Mouse (Mus musculus) adrenal gland, adult 2 months (tissue): ENCODE results near the gene Mbtd1. TPM values are rescaled to one million over a fixed set of nuclear protein-coding genes. Genes with fewer than 3 reads are reported as not detected.

Source experiments
- DNase-seq: peaks from one replicate; pipeline ENCODE4 v3.0.0; 2021
- polyA plus RNA-seq: library from polyadenylated mRNA; depleted of rRNA; stranded (reverse); fragments of >200 nt; gene quantifications from 2 replicates; pipeline ENCODE4 v1.2.3, GENCODE M21; 2012; rRNA removed
- total RNA-seq, 2 experiments: library from RNA; stranded (reverse); gene quantifications; 2 replicates each; pipeline ENCODE4 v1.2.3; 2021

The Mbtd1 gene
- total and polyA plus RNA-seq, 3 experiments: 4.7 to 30.4 (median 22.4) TPM

DNA sequence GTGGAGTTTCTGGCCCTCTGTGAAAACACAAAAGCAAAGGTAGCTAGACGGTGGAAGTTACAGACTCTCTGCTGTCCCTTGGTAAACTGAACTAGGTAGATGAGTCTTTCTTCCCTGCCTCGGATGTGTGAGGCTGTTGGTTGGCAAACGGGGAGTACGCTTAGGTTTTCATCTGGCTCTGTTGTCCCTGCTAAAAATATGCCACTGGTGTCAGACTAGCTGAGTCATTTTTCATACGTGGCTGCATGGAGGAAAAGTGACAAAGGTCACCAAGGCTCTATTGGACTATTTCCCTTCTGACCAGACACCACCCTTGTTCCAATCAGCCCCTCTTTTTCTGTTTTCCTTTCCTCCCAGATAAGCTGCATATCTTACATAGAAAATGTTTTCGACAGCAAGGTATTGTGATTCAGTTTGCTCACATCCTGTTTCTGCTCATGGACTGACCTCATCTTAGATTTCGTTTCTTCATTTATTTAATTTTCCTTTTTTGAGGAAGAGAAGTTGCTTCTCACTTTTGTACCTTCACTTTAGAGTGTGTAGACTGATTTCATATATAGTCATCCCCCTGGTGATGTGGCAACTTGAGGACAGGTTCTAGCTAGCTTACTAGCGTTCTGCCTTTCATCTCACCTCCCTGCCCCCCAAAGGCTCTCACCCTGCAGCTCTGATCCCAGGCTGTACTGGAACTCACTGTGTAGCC lies 102.1 kb downstream of the Mbtd1 start:
- DNase-seq: peak; percentile 50

DNA sequence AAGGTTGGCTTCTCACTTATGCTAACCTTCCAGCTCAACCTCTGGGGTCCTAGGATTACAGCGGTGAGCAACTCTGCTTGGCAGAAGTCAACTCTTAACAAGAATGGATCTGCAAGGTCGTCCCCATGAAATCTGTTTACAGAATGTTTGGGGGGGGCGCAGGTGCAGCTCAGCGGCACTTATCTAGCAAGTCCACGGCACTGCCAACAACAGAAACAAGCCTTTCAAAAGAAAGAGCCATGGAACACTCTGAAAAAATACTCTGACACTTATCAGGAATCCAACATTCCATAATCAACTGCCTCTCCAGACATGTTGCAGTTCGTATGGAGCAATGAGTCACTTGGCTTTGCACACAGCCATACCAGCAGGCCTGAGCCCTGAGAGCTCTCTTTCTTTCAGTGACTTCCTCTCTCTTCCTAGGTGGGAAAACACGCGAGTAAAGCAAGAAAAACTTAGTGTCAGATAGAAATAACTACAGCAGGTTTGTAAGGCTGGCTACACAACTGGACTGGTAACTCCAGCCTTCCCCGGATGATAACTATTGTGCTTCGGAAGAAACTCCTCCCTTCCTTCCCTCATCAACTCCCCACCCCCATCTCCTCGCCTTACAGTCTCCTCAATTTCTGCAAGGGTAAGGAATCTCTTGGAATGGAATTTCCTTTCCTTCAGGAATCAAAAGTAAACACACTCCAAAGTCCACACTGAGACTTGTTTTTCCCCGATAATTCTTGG lies 102.8 kb downstream of the Mbtd1 start:
- DNase-seq: peak; percentile 16

DNA sequence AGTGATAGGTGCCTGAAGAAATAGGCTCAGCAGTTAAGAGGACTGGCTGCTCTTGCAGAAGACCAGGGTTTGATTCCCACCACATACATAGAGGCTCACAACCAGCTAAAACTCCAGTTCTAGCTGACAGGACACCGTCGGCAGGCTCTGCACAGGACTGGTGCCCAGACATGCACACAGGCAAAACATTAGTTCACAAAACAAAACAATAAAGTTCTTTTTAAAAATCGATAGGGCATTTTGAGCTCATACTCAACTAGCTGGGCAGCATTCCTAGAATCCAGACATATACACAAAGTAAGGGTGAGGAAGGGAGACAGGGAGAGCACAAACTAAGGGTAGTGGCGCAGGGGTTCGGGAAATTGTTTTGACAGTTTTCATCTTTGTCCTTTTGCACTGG lies 108.9 kb downstream of the Mbtd1 start:
- peak; percentile 12 for DNase-seq

DNA sequence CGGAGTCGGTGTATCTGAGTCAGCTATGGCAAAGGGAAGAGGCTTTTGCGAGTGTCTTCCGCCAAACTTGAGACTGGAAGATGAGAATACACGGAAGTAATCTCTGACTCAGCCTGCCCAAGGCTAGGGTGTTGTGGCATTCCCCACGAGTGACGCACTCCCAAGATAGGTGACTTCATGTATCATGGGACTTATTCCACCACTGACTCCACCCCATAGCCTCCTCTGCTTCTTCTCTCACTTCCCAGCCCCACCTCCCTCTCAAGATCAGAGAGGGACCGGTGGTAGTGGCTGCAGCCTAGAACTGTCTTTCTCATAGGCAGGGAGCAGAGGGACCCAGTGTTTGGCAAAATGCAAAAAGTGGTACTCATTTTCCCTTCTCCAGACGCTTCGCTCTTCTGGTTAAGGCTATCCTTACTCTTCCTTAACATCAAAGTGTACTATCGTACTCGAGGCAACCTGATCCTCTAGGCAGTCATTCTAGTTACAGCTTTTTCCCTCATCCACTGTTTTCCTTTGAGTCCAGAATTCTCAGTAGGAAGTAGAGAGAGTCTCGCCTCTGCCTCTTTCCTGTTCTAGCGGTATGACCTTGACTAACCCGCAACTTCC lies 109.6 kb downstream of the Mbtd1 start:
- peak; percentile 94 for DNase-seq

DNA sequence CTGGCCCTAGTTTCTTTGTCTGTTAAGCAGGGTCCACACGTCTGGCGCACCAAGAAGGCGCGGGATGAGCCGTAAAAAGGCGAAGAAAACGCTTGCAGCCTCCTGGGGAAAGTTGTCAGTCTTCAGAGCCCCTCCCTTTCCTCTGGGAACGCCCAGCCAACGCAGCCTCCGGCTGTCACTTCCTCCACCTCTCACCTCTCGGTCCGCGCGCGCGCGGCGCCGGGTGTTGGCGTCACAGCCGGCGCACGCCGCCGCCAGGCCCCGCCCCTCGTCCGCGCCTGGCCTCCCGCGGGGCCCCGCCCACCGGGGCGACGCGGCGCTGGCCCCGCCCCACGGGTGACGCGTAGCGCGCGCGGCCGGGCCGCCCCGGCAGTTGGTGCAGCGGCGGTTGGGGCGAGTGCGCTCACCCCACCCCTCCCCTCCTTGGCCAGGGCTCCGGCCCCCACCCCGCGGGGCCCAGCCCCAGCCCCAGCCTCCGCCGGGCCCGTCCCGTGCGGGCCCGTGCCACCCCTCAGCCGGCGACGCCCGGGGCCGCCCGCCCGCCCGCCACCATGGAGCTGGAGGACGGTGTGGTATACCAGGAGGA lies 110.2 kb downstream of the Mbtd1 start, which contains the start of gene Spag9:
Gene Spag9 (plus strand): TSS at position 372 of the 586 bp plus-strand sequence.
- peak; percentile 97 for DNase-seq

Other genes starting within 250 kb of the Mbtd1 start
- gene Utp18, start 86 bp upstream of the Mbtd1 start, total RNA-seq: 10 to 100 TPM; 22.2 to 22.3 TPM
- gene Utp18, start 86 bp upstream of the Mbtd1 start, polyA plus RNA-seq: 5.2 and 7.1 TPM in 2 replicates
- gene Nme2, start 70.4 kb downstream of the Mbtd1 start, total RNA-seq: 100 to 1,000 TPM; 351 to 505 TPM
- 193 and 211 TPM in 2 replicates for gene Nme2, start 70.4 kb downstream of the Mbtd1 start, polyA plus RNA-seq
- gene Gm20390, start 82.4 kb downstream of the Mbtd1 start, total RNA-seq: 100 to 1,000 TPM in 1 of 2 experiments, 10 to 100 TPM in 1; 66.2 to 106 TPM
- gene Gm20390, start 82.4 kb downstream of the Mbtd1 start, polyA plus RNA-seq: 11.1 and 11.7 TPM in 2 replicates
- 10 to 100 TPM; 25.2 to 40.0 TPM for gene Nme1, start 82.7 kb downstream of the Mbtd1 start, total RNA-seq
- gene Nme1, start 82.7 kb downstream of the Mbtd1 start, polyA plus RNA-seq: 45.5 and 58.5 TPM in 2 replicates
- gene Spag9, start 110.2 kb downstream of the Mbtd1 start, total RNA-seq: 100 to 1,000 TPM in 1 of 2 experiments, 10 to 100 TPM in 1; 88.5 to 100 TPM
- gene Spag9, start 110.2 kb downstream of the Mbtd1 start, polyA plus RNA-seq: 24.5 and 39.7 TPM in 2 replicates